Mouse (Mus musculus) MEL (cell line): ENCODE data around the gene Col4a1. TPM values are rescaled to one million over a fixed set of nuclear protein-coding genes. Genes with fewer than 3 reads are reported as not detected.

Experiments used
- DNase-seq: peaks from one replicate; pipeline ENCODE4 v3.0.0; 2011; ENCODE audit warnings: low read depth, low spot score
- H3K27ac ChIP-seq: 2 replicates; pipeline ENCODE4 v1.5.1; 2012; ENCODE audit warnings: low read depth, mild to moderate bottlenecking, control low read depth, low read length, moderate library complexity; ENCODE audit not compliant: control insufficient read depth
- H3K27me3 ChIP-seq, 2 experiments: fragments of 150-350 bp in 1 of 2; sonication (generic) in 1 of 2; 2 replicates each; pipeline ENCODE4 v1.6.1; 2012; ENCODE audit warnings: low read length in 2 of 2, mild to moderate bottlenecking in 2 of 2, improper control_type of control experiment in 1 of 2, moderate library complexity in 1 of 2; ENCODE audit not compliant: insufficient read depth in 2 of 2, control insufficient read depth in 1 of 2
- H3K36me3 ChIP-seq, 2 experiments: 2 replicates each; pipeline ENCODE4 v1.6.1; 2012 to 2014; ENCODE audit warnings: low read length in 2 of 2, improper control_type of control experiment in 1 of 2, inconsistent platforms in 1 of 2, mild to moderate bottlenecking in 1 of 2; ENCODE audit not compliant: insufficient read depth in 2 of 2, control insufficient read depth in 1 of 2
- H3K4me1 ChIP-seq, 2 experiments: fragments of 150-350 bp in 1 of 2; sonication (generic) in 1 of 2; 2 replicates each; pipeline ENCODE4 v1.6.1; 2012; ENCODE audit warnings: low read length in 2 of 2, improper control_type of control experiment in 1 of 2, mild to moderate bottlenecking in 1 of 2; ENCODE audit not compliant: insufficient read depth in 2 of 2, control insufficient read depth in 1 of 2
- H3K4me3 ChIP-seq, 2 experiments: fragments of 150-350 bp in 1 of 2; sonication (generic) in 1 of 2; 2 replicates each; pipeline ENCODE4 v1.5.1; 2012; ENCODE audit warnings: low read depth in 2 of 2, low read length in 2 of 2, mild to moderate bottlenecking in 2 of 2, moderate library complexity in 2 of 2, control low read depth in 1 of 2, improper control_type of control experiment in 1 of 2; ENCODE audit not compliant: control insufficient read depth in 1 of 2, insufficient read depth in 1 of 2
- H3K79me2 ChIP-seq: 2 replicates; pipeline ENCODE4 v1.6.1; 2012; ENCODE audit warnings: mild to moderate bottlenecking, low read length, moderate library complexity; ENCODE audit not compliant: control insufficient read depth, poor library complexity, insufficient read depth
- H3K9ac ChIP-seq: 2 replicates; pipeline ENCODE4 v1.6.1; 2012; ENCODE audit warnings: low read depth, mild to moderate bottlenecking, control low read depth, low read length, moderate library complexity; ENCODE audit not compliant: control insufficient read depth, poor library complexity, severe bottlenecking
- H3K9me3 ChIP-seq: fragments of 150-350 bp; sonication (generic); replicated peaks from 2 replicates; pipeline ENCODE4 v1.6.1; 2012; ENCODE audit warnings: mild to moderate bottlenecking, low read length, improper control_type of control experiment, moderate library complexity; ENCODE audit not compliant: insufficient read depth
- BHLHE40 ChIP-seq: IDR thresholded peaks from 2 replicates; pipeline ENCODE4 v1.6.1; 2012; ENCODE audit warnings: low read depth, mild to moderate bottlenecking, inconsistent platforms, low read length, improper control_type of control experiment, borderline replicate concordance
- CHD1 ChIP-seq: IDR thresholded peaks from 2 replicates; pipeline ENCODE4 v1.6.1; 2012; ENCODE audit warnings: low read depth, mild to moderate bottlenecking, inconsistent platforms, low read length, improper control_type of control experiment
- E2F4 ChIP-seq: IDR thresholded peaks from 2 replicates; pipeline ENCODE4 v1.6.1; 2011; ENCODE audit warnings: low read depth, low read length, improper control_type of control experiment, borderline replicate concordance
- ELF1 ChIP-seq: IDR thresholded peaks from 2 replicates; pipeline ENCODE4 v1.6.1; 2014; ENCODE audit warnings: low read depth, mild to moderate bottlenecking, inconsistent platforms, low read length, improper control_type of control experiment, moderate library complexity
- EP300 ChIP-seq, 2 experiments: IDR thresholded peaks; 2 replicates each; pipeline ENCODE4 v1.6.1; 2011; ENCODE audit warnings: improper control_type of control experiment in 2 of 2, low read length in 2 of 2, low read depth in 1 of 2, mild to moderate bottlenecking in 1 of 2
- GABPA ChIP-seq: IDR thresholded peaks from 2 replicates; pipeline ENCODE4 v1.6.1; 2012; ENCODE audit warnings: low read depth, mild to moderate bottlenecking, inconsistent platforms, low read length, improper control_type of control experiment, moderate library complexity
- GATA1 ChIP-seq: IDR thresholded peaks from 2 replicates; pipeline ENCODE4 v1.6.1; 2011; ENCODE audit warnings: low read depth, low read length, improper control_type of control experiment
- HCFC1 ChIP-seq: IDR thresholded peaks from 2 replicates; pipeline ENCODE4 v1.6.1; 2012; ENCODE audit warnings: low read depth, mild to moderate bottlenecking, inconsistent platforms, low read length, improper control_type of control experiment, moderate library complexity
- KAT2A ChIP-seq: conservative IDR thresholded peaks from 2 replicates; pipeline ENCODE4 v1.6.1; 2012; ENCODE audit warnings: low read depth, low read length, improper control_type of control experiment, inconsistent platforms
- MAFK ChIP-seq: IDR thresholded peaks from 2 replicates; pipeline ENCODE4 v1.6.1; 2011; ENCODE audit warnings: low read depth, mild to moderate bottlenecking, low read length, improper control_type of control experiment, borderline replicate concordance
- MYC ChIP-seq: IDR thresholded peaks from 2 replicates; pipeline ENCODE4 v1.6.1; 2011; ENCODE audit warnings: low read depth, mild to moderate bottlenecking, low read length, improper control_type of control experiment, moderate library complexity
- POLR2A ChIP-seq, 2 experiments: IDR thresholded peaks; 2 replicates each; pipeline ENCODE4 v1.6.1; 2011 to 2012; ENCODE audit warnings: low read length in 2 of 2, mild to moderate bottlenecking in 2 of 2, control low read depth in 1 of 2, improper control_type of control experiment in 1 of 2, low read depth in 1 of 2, moderate library complexity in 1 of 2; ENCODE audit not compliant: control insufficient read depth in 1 of 2, insufficient read depth in 1 of 2, poor library complexity in 1 of 2
- POLR2AphosphoS2 ChIP-seq: IDR thresholded peaks from 2 replicates; pipeline ENCODE4 v1.6.1; 2011; ENCODE audit warnings: low read length, improper control_type of control experiment
- POLR2AphosphoS5 ChIP-seq: IDR thresholded peaks from 2 replicates; pipeline ENCODE4 v1.6.1; 2012; ENCODE audit warnings: low read depth, borderline replicate concordance, mild to moderate bottlenecking, inconsistent platforms, low read length, moderate library complexity, mixed read lengths
- SIN3A ChIP-seq: IDR thresholded peaks from 2 replicates; pipeline ENCODE4 v1.6.1; 2012; ENCODE audit warnings: low read length, improper control_type of control experiment, inconsistent platforms
- TCF12 ChIP-seq: IDR thresholded peaks from 2 replicates; pipeline ENCODE4 v1.6.1; 2014; ENCODE audit warnings: low read depth, mild to moderate bottlenecking, inconsistent platforms, low read length, improper control_type of control experiment, moderate library complexity
- UBTF ChIP-seq: IDR thresholded peaks from 2 replicates; pipeline ENCODE4 v1.6.1; 2012; ENCODE audit warnings: low read depth, mild to moderate bottlenecking, inconsistent platforms, low read length, improper control_type of control experiment, moderate library complexity, borderline replicate concordance; ENCODE audit not compliant: insufficient read depth
- USF1 ChIP-seq: IDR thresholded peaks from 2 replicates; pipeline ENCODE4 v1.6.1; 2014; ENCODE audit warnings: low read depth, mild to moderate bottlenecking, inconsistent platforms, low read length, improper control_type of control experiment, moderate library complexity
- polyA plus RNA-seq, 2 experiments: library from polyadenylated mRNA; stranded (reverse) in 1 of 2; unstranded in 1 of 2; fragments of >175 nt in 1 of 2; fragments of >200 nt in 1 of 2; gene quantifications; 2 replicates each; pipeline versions ENCODE4 v1.2.1 to v1.2.4; 2012; ENCODE audit warnings: low replicate concordance in 2 of 2, low read depth in 1 of 2; ENCODE audit not compliant: insufficient read length in 2 of 2, insufficient read depth in 1 of 2, missing spikeins in 1 of 2
- total RNA-seq: library from RNA; depleted of rRNA; stranded (reverse); fragments of 300-350 nt; gene quantifications from 2 replicates; pipeline ENCODE4 v1.2.3, GENCODE M21; 2012

Gene Col4a1
- total and polyA plus RNA-seq, 3 experiments = 0.31 TPM; not detected in 2

- H3K27ac ChIP-seq = no peak overlapping the region
- DNase-seq = no peak
- no peaks in the 10 kb centered on the region for H3K4me1 ChIP-seq
- H3K36me3 ChIP-seq = no peaks in the 10 kb centered on the region
- no peak overlapping the region for H3K9ac ChIP-seq
- H3K9me3 ChIP-seq = no peaks in the 10 kb centered on the region
- no peak for TF ChIP-seq MAFK
- no peak for TF ChIP-seq USF1
- TF ChIP-seq, all 39 proteins: peak for 0
- Histone ChIP-seq H3K79me2 (no peaks in the 10 kb centered on the region), H3K4me3 (no peak overlapping the region), H3K27me3 (no peaks in the 10 kb centered on the region)
Measured at GRCm38 (mm10) chr8:11169383-11169782, 143.2 kb downstream of the Col4a1 start.

- no peak overlapping the region for H3K27ac ChIP-seq
- H3K27me3 ChIP-seq = no peaks in the 10 kb centered on the region
- H3K36me3 ChIP-seq = no peaks in the 10 kb centered on the region
- H3K9me3 ChIP-seq = no peaks in the 10 kb centered on the region
- TF ChIP-seq HCFC1 (no peak), USF1 (no peak)
- no peaks in the 10 kb centered on the region for H3K4me1 ChIP-seq
- no peaks in the 10 kb centered on the region for H3K79me2 ChIP-seq
- no peak overlapping the region for H3K4me3 ChIP-seq
- no peak overlapping the region for H3K9ac ChIP-seq
- no peak for DNase-seq
Measured at GRCm38 (mm10) chr8:11168780-11169179, 143.8 kb downstream of the Col4a1 start.

- DNase-seq = no peak
- no peaks in the 10 kb centered on the region for H3K36me3 ChIP-seq
- H3K27ac ChIP-seq = no peak overlapping the region
- H3K4me1 ChIP-seq = no peaks in the 10 kb centered on the region
- H3K27me3 ChIP-seq = no peaks in the 10 kb centered on the region
- no peak for TF ChIP-seq KAT2A
- no peak for TF ChIP-seq SIN3A
- TF ChIP-seq HCFC1 = no peak
- TF ChIP-seq E2F4 = no peak
- TF ChIP-seq ELF1 = no peak
- no peaks in the 10 kb centered on the region for H3K9me3 ChIP-seq
- H3K79me2 ChIP-seq = no peaks in the 10 kb centered on the region
- no peak overlapping the region for H3K9ac ChIP-seq
- no peak overlapping the region for H3K4me3 ChIP-seq
Measured at GRCm38 (mm10) chr8:11167955-11168354, 144.7 kb downstream of the Col4a1 start.

- no peaks in the 10 kb centered on the region for H3K4me1 ChIP-seq
- no peak overlapping the region for H3K27ac ChIP-seq
- no peak overlapping the region for H3K4me3 ChIP-seq
- no peak overlapping the region for H3K9ac ChIP-seq
- H3K36me3 ChIP-seq = no peaks in the 10 kb centered on the region
- no peak for DNase-seq
- no peaks in the 10 kb centered on the region for H3K79me2 ChIP-seq
- TF ChIP-seq POLR2AphosphoS2 = no peak
- no peak for TF ChIP-seq UBTF
- TF ChIP-seq POLR2AphosphoS5 = no peak
- no peak for TF ChIP-seq MYC
- TF ChIP-seq BHLHE40 = no peak
- TF ChIP-seq CHD1 = no peak
- no peak for TF ChIP-seq KAT2A
- no peak for TF ChIP-seq SIN3A
- TF ChIP-seq POLR2A (IDR thresholded peaks at IDR 0.05; ENCODE audit: control insufficient read depth in 1 of 2, insufficient read depth in 1 of 2, low read depth in 1 of 2, low read length in 2 of 2, poor library complexity in 1 of 2) = no peak
- TF ChIP-seq GABPA = no peak
- no peak for TF ChIP-seq TCF12
- TF ChIP-seq GATA1 = no peak
- no peak for TF ChIP-seq EP300 (IDR thresholded peaks at IDR 0.05; ENCODE audit: low read depth in 1 of 2, low read length in 2 of 2)
- TF ChIP-seq USF1 = no peak
- TF ChIP-seq, all 39 proteins: peak for 0
- Histone ChIP-seq H3K9me3 (no peaks in the 10 kb centered on the region), H3K27me3 (no peaks in the 10 kb centered on the region)
Measured at GRCm38 (mm10) chr8:11165592-11165991, 147.0 kb downstream of the Col4a1 start.
